Mouse (Mus musculus): ENCODE measurements around the gene Sp1. TPM values are rescaled to one million over a fixed set of nuclear protein-coding genes. Genes with fewer than 3 reads are reported as not detected.

Gene Sp1
- polyA plus RNA-seq, 1 experiment from 2014 or later: 10.8 TPM

DNA sequence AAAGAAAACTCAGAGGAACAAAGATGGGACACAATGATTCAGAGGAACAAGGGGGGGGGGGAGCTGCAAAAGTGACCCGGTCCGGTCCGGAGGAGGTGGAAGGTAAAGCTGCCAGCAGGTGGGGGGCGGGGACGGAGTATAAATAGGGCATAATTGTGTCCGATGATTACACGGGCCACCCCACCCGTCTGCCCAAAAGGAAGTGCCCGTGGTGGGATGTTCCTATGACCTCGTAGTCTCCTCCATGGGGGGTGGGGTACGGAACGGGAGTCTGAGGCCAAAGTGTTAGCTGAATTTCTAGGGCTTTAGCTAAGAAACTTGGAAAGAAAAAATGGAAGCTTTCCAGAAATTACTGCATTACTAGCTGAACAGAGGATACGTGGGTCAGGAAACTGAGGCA, 36.0 kb upstream of the Sp1 start:
- Histone ChIP-seq H3K4me3 (ENCODE audit: low read length) (no peak overlapping the region), H3K27me3 (ENCODE audit: control insufficient read depth, insufficient read depth, low read depth, low read length) (peaks cover 11% of the 10 kb centered on the region; the same call in 1 of the 2 replicates), H3K4me2 (ENCODE audit: low read depth, low read length) (no peak overlapping the region; the same call in 1 of the 2 replicates), H3K9me3 (ENCODE audit: control insufficient read depth, low read length) (no peaks in the 10 kb centered on the region), H3K36me3 (ENCODE audit: control insufficient read depth, insufficient read depth, low read length) (no peaks in the 10 kb centered on the region), H3K4me1 (replicated peaks; ENCODE audit: control insufficient read depth, insufficient read depth, low read length) (peaks cover 15% of the 10 kb centered on the region), H3K9ac (ENCODE audit: low read length) (no peak overlapping the region; the same call in 1 of the 2 replicates), H3K27ac (ENCODE audit: low read length) (no peak overlapping the region)
- 18% methylated on average over 13 of the region's 13 CpGs for WGBS
- ATAC-seq (ENCODE audit: low read depth): no peak

DNA sequence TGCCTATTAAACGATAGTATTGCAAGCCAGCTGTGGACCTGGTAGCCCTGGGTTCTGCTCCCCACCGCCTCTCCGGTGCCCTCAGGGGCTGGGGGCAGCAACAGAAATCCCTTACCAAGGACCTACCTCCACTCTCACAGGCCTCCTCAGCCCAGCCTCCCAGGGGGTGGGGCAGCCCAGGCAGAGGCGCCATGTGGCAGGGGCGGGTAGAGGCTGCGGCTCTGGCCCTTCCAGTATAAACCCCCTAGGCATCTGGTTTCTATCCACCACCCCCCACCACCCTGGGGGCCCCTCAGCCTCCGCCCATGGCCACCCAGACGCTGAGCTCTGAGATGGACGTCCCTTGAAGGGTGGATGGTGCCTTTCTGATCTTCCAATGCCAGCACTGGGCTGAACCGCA, 35.2 kb upstream of the Sp1 start:
- ATAC-seq (ENCODE audit: low read depth): peak; percentile 55

DNA sequence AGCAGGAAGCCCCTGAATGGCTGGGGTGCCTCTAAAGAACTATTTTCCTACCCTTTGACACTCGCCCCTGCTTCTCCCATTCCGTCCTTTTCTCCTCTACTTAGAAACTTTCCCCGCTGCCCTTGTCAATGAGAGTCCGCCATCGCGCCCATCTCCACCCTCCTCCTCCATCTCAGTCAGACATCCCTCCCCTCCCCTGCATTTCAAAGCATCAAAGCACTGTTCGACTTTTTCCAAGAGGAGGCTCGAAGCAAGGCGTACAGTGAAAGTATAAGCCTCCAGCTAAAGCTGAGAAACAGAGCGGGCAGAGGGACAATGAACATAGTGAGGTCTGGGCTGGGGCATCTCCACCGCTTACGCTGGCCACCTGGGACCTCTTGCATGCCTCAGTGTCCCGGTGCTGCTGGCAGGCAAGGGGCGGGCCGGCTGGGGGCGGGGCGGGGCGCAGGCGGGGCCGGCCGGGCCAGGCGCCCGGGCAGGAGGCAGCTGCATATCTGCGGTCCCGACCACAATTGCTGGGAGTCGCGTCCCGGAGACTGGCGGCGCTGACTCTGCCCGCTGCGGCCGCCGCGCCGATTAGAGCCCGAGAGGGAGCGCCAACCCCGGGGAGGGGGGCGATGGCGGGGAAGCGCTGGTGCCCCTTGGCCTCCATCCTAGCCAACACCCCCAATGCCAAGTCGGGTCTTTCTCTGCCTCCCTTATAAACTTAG, 29.3 kb upstream of the Sp1 start:
- H3K4me1 ChIP-seq (replicated peaks; ENCODE audit: control insufficient read depth, insufficient read depth, low read length): peaks cover 13% of the 10 kb centered on the region
- ATAC-seq (ENCODE audit: low read depth): peak; percentile 88
- H3K27me3 ChIP-seq (ENCODE audit: control insufficient read depth, insufficient read depth, low read depth, low read length): no peaks in the 10 kb centered on the region
- H3K27ac ChIP-seq (ENCODE audit: low read length): peak overlapping the region; percentile 65
- H3K9me3 ChIP-seq (ENCODE audit: control insufficient read depth, low read length): no peaks in the 10 kb centered on the region
- peak overlapping the region; percentile 83 for H3K9ac ChIP-seq (ENCODE audit: low read length)
- peak overlapping the region; percentile 71 for H3K4me3 ChIP-seq (ENCODE audit: low read length)
- peak overlapping the region; percentile 98 for H3K4me2 ChIP-seq (ENCODE audit: low read depth, low read length)
- H3K36me3 ChIP-seq (ENCODE audit: control insufficient read depth, insufficient read depth, low read length): no peaks in the 10 kb centered on the region
- under 1% methylated on average over 31 of the region's 43 CpGs for WGBS

More for the DNA sequence above, 35.2 kb upstream of the Sp1 start:
- no peaks in the 10 kb centered on the region for H3K36me3 ChIP-seq (ENCODE audit: control insufficient read depth, insufficient read depth, low read length)
- peak overlapping the region; percentile 35 for H3K4me2 ChIP-seq (ENCODE audit: low read depth, low read length)
- 20% methylated on average over 10 of the region's 10 CpGs for WGBS
- H3K27me3 ChIP-seq (ENCODE audit: control insufficient read depth, insufficient read depth, low read depth, low read length): peaks cover 5% of the 10 kb centered on the region; the same call in 1 of the 2 replicates
- no peaks in the 10 kb centered on the region for H3K9me3 ChIP-seq (ENCODE audit: control insufficient read depth, low read length)
- H3K4me3 ChIP-seq (ENCODE audit: low read length): no peak overlapping the region
- no peak overlapping the region for H3K27ac ChIP-seq (ENCODE audit: low read length)
- H3K4me1 ChIP-seq (replicated peaks; ENCODE audit: control insufficient read depth, insufficient read depth, low read length): peaks cover 15% of the 10 kb centered on the region
- H3K9ac ChIP-seq (ENCODE audit: low read length): peak overlapping the region; percentile 60

DNA sequence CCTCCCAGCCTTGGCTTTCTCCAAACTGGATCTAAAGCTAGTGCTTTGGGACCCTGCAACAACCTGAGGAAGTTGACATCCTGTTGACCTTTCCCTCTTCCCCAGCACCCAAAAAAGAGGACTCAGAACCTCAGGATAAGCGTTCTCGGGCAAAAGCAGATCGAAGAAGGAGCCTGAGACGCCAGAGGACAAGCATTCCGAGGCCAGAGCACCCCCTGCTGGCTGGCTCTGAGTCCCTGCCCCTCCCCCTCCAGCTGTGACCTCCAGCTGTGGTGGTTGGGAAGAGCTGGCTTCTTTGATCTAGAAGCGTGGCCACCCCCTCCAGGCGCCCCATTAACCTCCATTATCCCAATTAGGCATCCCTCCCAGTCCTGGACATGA, 28.8 kb upstream of the Sp1 start:
- no peaks in the 10 kb centered on the region for H3K36me3 ChIP-seq (ENCODE audit: control insufficient read depth, insufficient read depth, low read length)
- WGBS: 0% methylated on average over 7 of the region's 7 CpGs
- peak overlapping the region; percentile 65 for H3K27ac ChIP-seq (ENCODE audit: low read length)
- no peaks in the 10 kb centered on the region for H3K9me3 ChIP-seq (ENCODE audit: control insufficient read depth, low read length)
- H3K4me2 ChIP-seq (ENCODE audit: low read depth, low read length): peak overlapping the region; percentile 98
- peak overlapping the region; percentile 83 for H3K9ac ChIP-seq (ENCODE audit: low read length)
- no peaks in the 10 kb centered on the region for H3K27me3 ChIP-seq (ENCODE audit: control insufficient read depth, insufficient read depth, low read depth, low read length)
- peak overlapping the region; percentile 71 for H3K4me3 ChIP-seq (ENCODE audit: low read length)
- peak; percentile 89 for ATAC-seq (ENCODE audit: low read depth)
- H3K4me1 ChIP-seq (replicated peaks; ENCODE audit: control insufficient read depth, insufficient read depth, low read length): peaks cover 13% of the 10 kb centered on the region

DNA sequence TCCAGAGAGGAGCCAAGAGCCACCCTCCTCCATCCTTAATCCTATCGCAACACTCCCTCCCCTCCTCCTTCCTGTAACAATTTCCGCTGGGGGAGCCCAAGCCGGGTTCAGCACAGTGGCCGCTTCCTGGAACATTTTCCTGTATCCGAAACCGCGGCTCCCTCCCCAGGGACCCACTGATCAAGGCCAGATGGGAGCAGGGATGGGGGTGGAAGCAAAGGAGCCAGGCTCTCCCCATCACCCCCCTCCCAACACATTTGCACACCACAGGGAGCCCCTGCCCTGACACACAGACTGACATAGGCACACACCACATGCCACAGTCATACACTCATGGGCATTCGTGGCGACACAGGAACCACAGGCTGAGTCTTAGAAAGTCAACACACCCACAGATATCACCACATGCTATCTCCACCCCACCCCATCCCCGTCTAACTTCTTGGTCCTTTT, 28.1 kb upstream of the Sp1 start:
- peak; percentile 58 for ATAC-seq (ENCODE audit: low read depth)
- H3K27me3 ChIP-seq (ENCODE audit: control insufficient read depth, insufficient read depth, low read depth, low read length): no peaks in the 10 kb centered on the region
- H3K9me3 ChIP-seq (ENCODE audit: control insufficient read depth, low read length): no peaks in the 10 kb centered on the region
- no peak overlapping the region for H3K4me3 ChIP-seq (ENCODE audit: low read length)
- peaks cover 13% of the 10 kb centered on the region for H3K4me1 ChIP-seq (replicated peaks; ENCODE audit: control insufficient read depth, insufficient read depth, low read length)
- H3K9ac ChIP-seq (ENCODE audit: low read length): peak overlapping the region; percentile 1; the same call in 1 of the 2 replicates
- WGBS: 11% methylated on average over 10 of the region's 10 CpGs
- H3K36me3 ChIP-seq (ENCODE audit: control insufficient read depth, insufficient read depth, low read length): no peaks in the 10 kb centered on the region
- H3K27ac ChIP-seq (ENCODE audit: low read length): peak overlapping the region; percentile 65
- H3K4me2 ChIP-seq (ENCODE audit: low read depth, low read length): peak overlapping the region; percentile 98

DNA sequence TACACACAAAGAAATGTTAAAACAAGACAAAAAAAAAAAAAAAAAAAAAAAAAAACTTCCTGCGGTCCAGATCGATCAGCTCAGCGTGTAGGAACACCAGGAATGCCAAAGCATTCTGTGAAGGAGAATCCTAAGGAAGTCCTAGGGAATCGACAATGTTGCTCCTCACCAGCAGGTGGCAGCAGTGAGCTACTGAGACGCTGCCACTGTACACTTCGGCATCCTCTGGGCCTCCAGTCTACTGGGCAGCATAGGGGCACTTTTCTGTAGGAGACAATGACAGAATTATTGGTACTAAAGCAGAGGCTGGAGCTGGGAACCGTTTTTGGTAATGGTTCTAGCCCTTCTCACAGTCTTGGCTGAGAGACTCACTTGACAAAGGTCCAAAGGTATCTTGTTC, 24.4 kb upstream of the Sp1 start:
- ATAC-seq (ENCODE audit: low read depth): peak; percentile 68
- Histone ChIP-seq H3K4me3 (ENCODE audit: low read length) (no peak overlapping the region), H3K36me3 (ENCODE audit: control insufficient read depth, insufficient read depth, low read length) (no peaks in the 10 kb centered on the region), H3K4me2 (ENCODE audit: low read depth, low read length) (no peak overlapping the region), H3K4me1 (replicated peaks; ENCODE audit: control insufficient read depth, insufficient read depth, low read length) (peaks cover 8% of the 10 kb centered on the region), H3K27ac (ENCODE audit: low read length) (no peak overlapping the region), H3K27me3 (ENCODE audit: control insufficient read depth, insufficient read depth, low read depth, low read length) (no peaks in the 10 kb centered on the region), H3K9me3 (ENCODE audit: control insufficient read depth, low read length) (no peaks in the 10 kb centered on the region), H3K9ac (ENCODE audit: low read length) (no peak overlapping the region)
- 1% methylated on average over 7 of the region's 7 CpGs for WGBS

DNA sequence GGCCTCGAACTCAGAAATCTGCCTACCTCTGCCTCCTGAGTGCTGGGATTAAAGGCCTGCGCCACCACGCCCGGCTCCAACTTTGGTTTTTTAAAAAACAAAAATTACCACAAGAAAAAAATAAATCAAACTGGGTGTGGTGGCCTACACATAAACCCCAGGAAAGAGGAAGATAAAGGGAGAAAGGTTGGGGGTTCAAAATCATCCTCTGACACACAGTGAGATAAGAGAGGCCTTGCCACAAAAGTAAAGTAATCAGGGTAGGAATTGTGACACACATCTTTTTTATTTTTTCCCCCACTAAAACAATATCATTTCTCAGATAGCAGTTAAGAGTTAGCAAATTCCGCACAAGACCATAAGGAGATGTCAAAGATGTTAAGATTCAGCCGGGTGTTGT, 22.3 kb upstream of the Sp1 start:
- Histone ChIP-seq H3K4me1 (replicated peaks; ENCODE audit: control insufficient read depth, insufficient read depth, low read length) (no peaks in the 10 kb centered on the region), H3K36me3 (ENCODE audit: control insufficient read depth, insufficient read depth, low read length) (no peaks in the 10 kb centered on the region), H3K4me3 (ENCODE audit: low read length) (no peak overlapping the region), H3K9me3 (ENCODE audit: control insufficient read depth, low read length) (no peaks in the 10 kb centered on the region), H3K4me2 (ENCODE audit: low read depth, low read length) (no peak overlapping the region), H3K27me3 (ENCODE audit: control insufficient read depth, insufficient read depth, low read depth, low read length) (no peaks in the 10 kb centered on the region), H3K9ac (ENCODE audit: low read length) (no peak overlapping the region), H3K27ac (ENCODE audit: low read length) (no peak overlapping the region)
- no peak for ATAC-seq (ENCODE audit: low read depth)
- 76% methylated on average over 6 of the region's 6 CpGs for WGBS

DNA sequence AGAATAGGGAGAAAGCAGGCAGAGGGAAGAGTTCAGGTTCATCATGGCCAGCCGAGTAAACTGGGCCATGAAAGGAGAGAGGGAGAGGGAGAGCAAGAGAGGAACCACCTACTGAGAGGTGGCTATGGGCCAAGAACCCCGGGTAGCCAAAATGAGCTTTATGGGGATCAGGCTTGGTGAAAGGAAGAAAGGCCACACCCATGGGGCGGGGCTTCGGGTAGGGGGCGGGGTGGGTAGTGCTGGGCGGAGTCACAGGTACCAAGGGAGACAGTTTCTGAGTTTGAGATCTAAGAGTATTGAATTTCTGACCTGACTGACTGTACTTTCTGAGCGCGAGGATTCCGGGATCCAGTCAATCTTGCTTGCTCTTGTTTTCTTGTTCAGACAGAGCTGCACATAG, 19.3 kb upstream of the Sp1 start:
- Histone ChIP-seq H3K4me1 (replicated peaks; ENCODE audit: control insufficient read depth, insufficient read depth, low read length) (no peaks in the 10 kb centered on the region), H3K27me3 (ENCODE audit: control insufficient read depth, insufficient read depth, low read depth, low read length) (no peaks in the 10 kb centered on the region), H3K9me3 (ENCODE audit: control insufficient read depth, low read length) (no peaks in the 10 kb centered on the region), H3K4me2 (ENCODE audit: low read depth, low read length) (no peak overlapping the region), H3K27ac (ENCODE audit: low read length) (no peak overlapping the region), H3K36me3 (ENCODE audit: control insufficient read depth, insufficient read depth, low read length) (no peaks in the 10 kb centered on the region), H3K9ac (ENCODE audit: low read length) (no peak overlapping the region), H3K4me3 (ENCODE audit: low read length) (no peak overlapping the region)
- ATAC-seq (ENCODE audit: low read depth): no peak
- WGBS: 46% methylated on average over 9 of the region's 9 CpGs

DNA sequence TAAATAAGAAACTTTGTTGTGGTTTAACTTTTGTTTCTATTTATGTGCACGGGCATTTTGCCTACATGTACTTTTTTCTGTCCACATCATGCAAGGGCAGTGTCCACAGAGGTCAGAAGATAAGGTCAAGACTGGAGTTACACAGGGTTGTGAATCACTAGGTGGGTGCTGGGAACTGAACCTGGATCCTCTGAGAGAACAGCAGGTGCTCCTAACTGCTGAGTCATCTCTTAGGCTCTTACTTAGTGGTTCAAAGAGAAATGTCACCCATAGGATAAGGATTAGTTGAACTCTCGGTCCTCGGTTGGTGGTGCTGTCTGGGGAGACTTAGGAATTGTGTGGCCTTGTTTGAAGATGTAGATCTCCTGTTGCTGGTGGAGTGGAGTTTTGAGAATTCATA, 17.0 kb upstream of the Sp1 start:
- H3K4me3 ChIP-seq (ENCODE audit: low read length): no peak overlapping the region
- H3K9ac ChIP-seq (ENCODE audit: low read length): no peak overlapping the region
- peaks cover 6% of the 10 kb centered on the region for H3K4me1 ChIP-seq (replicated peaks; ENCODE audit: control insufficient read depth, insufficient read depth, low read length)
- no peak overlapping the region for H3K4me2 ChIP-seq (ENCODE audit: low read depth, low read length)
- no peaks in the 10 kb centered on the region for H3K9me3 ChIP-seq (ENCODE audit: control insufficient read depth, low read length)
- no peak overlapping the region for H3K27ac ChIP-seq (ENCODE audit: low read length)
- H3K27me3 ChIP-seq (ENCODE audit: control insufficient read depth, insufficient read depth, low read depth, low read length): no peaks in the 10 kb centered on the region
- WGBS: 84% methylated on average over 3 of the region's 3 CpGs
- H3K36me3 ChIP-seq (ENCODE audit: control insufficient read depth, insufficient read depth, low read length): no peaks in the 10 kb centered on the region
- ATAC-seq (ENCODE audit: low read depth): no peak
